Mouse (Mus musculus) cortical plate, adult 2 months (tissue): Measurements from ENCODE around the gene D5Ertd579e.

Experiments
- CTCF ChIP-seq: fragments of 200-500 bp; IDR thresholded peaks from 2 replicates; pipeline ENCODE4 v1.5.1; 2011; ENCODE audit warnings: mild to moderate bottlenecking, control low read depth, low read length; ENCODE audit not compliant: insufficient read depth; ENCODE audit errors: extremely low read depth
- POLR2A ChIP-seq: fragments of 200-500 bp; IDR thresholded peaks from 2 replicates; pipeline ENCODE4 v1.6.1; 2011; ENCODE audit warnings: mild to moderate bottlenecking, low read length, control low read depth; ENCODE audit not compliant: insufficient read depth; ENCODE audit errors: extremely low read depth

DNA sequence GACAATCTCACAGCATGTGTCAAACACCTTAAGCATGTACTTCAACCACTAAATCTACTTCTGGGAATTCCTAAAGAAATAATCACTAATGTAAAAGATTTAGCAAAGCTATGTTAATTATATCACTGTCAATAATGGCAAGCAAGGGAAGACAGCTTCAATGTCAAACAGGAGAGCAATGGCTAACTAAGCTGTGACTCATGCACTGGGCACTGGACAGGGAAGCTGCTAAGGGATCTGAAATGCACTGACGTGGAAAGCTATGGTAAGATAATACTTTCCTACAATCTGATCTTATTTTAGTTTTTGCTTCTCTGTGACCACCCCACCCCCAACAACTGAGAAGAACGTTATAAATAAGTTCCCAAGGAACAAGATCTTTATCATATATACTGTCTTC is 32.5 kb downstream of the D5Ertd579e start:
- TF ChIP-seq CTCF: no peak
- no peak for TF ChIP-seq POLR2A
